Mouse (Mus musculus): ENCODE measurements around the gene Mthfd1l. TPM values are rescaled to one million over a fixed set of nuclear protein-coding genes. Genes with fewer than 3 reads are reported as not detected.

The Mthfd1l gene
- polyA plus RNA-seq, 1 experiment from 2014 or later = 20.4 TPM

- DNase-seq (ENCODE audit: low spot score) = peak; percentile 38
- Histone ChIP-seq H3K9me3 (no peaks in the 10 kb centered on the region), H3K4me1 (peaks cover 36% of the 10 kb centered on the region), H3K36me3 (replicated peaks) (peaks cover 15% of the 10 kb centered on the region), H3K4me3 (no peak overlapping the region), H3K27me3 (replicated peaks; ENCODE audit: low read depth, poor library complexity, severe bottlenecking) (no peaks in the 10 kb centered on the region), H3K27ac (replicated peaks) (peak overlapping the region; percentile 71)
- WGBS = 40% methylated on average over 10 of the region's 10 CpGs
Measured at GRCm38 (mm10) chr10:4105676-4106528, 133.0 kb downstream of the Mthfd1l start.

DNA sequence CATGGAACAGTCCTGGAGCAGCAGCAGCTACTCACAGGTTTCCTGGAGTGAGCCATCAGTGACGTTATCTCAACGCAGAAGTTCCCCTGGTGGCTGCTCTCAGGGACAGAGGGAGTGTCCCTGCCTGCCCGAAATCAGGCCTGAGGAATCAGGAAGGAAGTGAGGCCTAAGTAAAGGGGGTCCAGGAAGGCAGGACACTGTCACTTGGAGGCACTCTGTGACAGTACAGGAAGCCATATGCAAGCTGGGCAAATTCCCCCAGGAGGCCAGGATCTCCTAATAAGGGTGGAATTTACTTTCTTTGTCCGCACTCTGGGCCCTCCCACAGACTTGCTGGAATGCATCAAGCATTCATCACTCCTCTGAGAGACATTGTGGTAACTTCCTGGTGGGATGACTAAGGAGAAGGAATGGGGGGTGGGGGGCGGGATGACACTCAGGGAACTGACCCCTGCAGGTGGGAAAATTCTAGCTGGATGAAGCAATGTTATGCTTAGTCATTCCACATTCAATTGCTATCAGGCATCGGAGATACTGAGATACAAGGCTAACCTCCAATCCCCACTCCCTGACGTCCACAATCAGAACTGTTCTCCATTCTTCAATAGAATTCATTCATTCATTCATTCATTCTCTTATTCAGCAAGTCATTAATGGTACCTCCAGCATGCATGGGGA lies 134.9 kb downstream of the Mthfd1l start:
- peak; percentile 60 for DNase-seq (ENCODE audit: low spot score)
- Histone ChIP-seq H3K4me3 (no peak overlapping the region), H3K27me3 (replicated peaks; ENCODE audit: low read depth, poor library complexity, severe bottlenecking) (no peaks in the 10 kb centered on the region), H3K27ac (replicated peaks) (peak overlapping the region; percentile 76), H3K9me3 (no peaks in the 10 kb centered on the region), H3K4me1 (peaks cover 52% of the 10 kb centered on the region), H3K36me3 (replicated peaks) (peaks cover 13% of the 10 kb centered on the region)
- WGBS = 31% methylated on average over 7 of the region's 7 CpGs

DNA sequence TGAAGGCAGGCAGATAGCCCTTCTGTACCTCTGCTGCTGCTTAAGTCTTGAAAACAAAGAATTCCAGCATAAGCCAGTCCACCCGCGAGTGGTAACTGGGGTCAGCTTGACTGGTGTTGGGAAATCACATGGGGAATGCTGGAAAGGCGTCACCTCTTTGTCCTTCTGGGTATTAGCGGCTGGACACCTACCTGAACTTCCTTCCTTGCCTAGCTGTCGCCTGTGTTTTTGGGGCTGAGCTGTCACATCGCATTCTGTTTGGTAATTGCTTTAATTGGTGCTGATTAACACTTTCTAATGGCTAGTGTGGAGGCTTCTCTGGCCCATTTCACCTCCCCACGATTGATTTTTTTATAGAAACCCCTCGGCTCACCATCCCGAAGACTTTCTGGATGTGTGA lies 135.5 kb downstream of the Mthfd1l start:
- Histone ChIP-seq H3K36me3 (replicated peaks) (peaks cover 10% of the 10 kb centered on the region), H3K9me3 (no peaks in the 10 kb centered on the region), H3K27ac (replicated peaks) (peak overlapping the region; percentile 76; the same call in 1 of the 2 replicates), H3K4me1 (peaks cover 52% of the 10 kb centered on the region), H3K4me3 (no peak overlapping the region), H3K27me3 (replicated peaks; ENCODE audit: low read depth, poor library complexity, severe bottlenecking) (no peaks in the 10 kb centered on the region)
- WGBS = 66% methylated on average over 9 of the region's 9 CpGs
- DNase-seq (ENCODE audit: low spot score) = no peak

DNA sequence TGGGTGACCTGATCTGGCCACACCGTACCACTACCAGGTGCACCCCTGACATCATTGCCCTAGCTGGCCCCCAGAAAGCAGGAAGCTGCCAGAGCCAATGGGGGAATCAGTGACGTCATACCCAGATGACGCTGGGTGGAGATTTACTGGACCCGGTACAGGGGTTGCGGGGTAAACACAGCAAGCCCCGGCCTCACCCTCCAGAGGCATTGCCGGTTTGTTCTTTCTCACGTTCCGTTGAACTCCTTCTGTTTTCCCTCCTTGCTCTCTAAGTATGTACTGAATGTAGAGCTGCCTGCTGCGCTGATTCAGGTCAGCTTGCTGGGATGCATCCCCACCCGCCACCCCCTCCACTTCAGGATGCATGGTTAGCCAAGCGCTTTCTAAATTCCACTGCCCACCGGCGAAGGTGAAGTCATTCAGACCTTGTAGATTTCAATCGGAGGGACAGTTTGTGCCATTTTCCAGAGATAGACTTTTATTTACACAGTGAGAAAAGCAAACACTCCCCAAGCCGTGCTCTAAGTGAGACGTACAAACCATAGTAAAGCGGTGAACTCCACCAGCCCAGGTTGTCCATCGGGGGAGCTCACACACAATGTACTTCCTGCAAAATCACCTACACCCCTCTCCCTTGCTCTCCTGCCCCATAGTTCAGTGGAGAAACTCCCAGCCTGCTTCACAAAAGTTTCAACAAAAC lies 138.3 kb downstream of the Mthfd1l start:
- Histone ChIP-seq H3K4me3 (no peak overlapping the region), H3K36me3 (replicated peaks) (peaks cover 3% of the 10 kb centered on the region; the same call in 1 of the 2 replicates), H3K27me3 (replicated peaks; ENCODE audit: low read depth, poor library complexity, severe bottlenecking) (no peaks in the 10 kb centered on the region), H3K9me3 (no peaks in the 10 kb centered on the region), H3K4me1 (peaks cover 43% of the 10 kb centered on the region), H3K27ac (replicated peaks) (peak overlapping the region; percentile 63)
- WGBS = 85% methylated on average over 19 of the region's 19 CpGs
- DNase-seq (ENCODE audit: low spot score) = no peak

DNA sequence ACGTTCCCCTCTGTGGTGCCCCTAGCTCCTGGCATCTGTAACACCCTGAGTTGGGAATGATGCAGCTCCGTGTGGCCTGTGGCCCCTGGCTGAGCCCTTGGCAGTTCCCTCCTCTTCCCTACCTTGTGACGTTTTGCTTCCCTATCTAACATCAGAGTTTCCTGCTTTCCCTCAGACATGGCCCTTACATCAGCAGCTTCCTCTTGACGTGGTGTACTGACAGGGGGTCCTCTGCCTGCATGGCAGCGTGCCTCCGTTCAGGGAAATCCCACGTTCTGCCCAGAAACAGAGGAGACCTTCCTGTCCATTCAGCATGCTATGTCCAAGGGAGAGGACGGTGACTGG lies 138.8 kb downstream of the Mthfd1l start:
- peak overlapping the region; percentile 63 for H3K27ac ChIP-seq (replicated peaks)
- peaks cover 3% of the 10 kb centered on the region; the same call in 1 of the 2 replicates for H3K36me3 ChIP-seq (replicated peaks)
- H3K27me3 ChIP-seq (replicated peaks; ENCODE audit: low read depth, poor library complexity, severe bottlenecking) = no peaks in the 10 kb centered on the region
- no peak overlapping the region for H3K4me3 ChIP-seq
- H3K4me1 ChIP-seq = peaks cover 38% of the 10 kb centered on the region
- 77% methylated on average over 8 of the region's 8 CpGs for WGBS
- H3K9me3 ChIP-seq = no peaks in the 10 kb centered on the region
- DNase-seq (ENCODE audit: low spot score) = no peak

DNA sequence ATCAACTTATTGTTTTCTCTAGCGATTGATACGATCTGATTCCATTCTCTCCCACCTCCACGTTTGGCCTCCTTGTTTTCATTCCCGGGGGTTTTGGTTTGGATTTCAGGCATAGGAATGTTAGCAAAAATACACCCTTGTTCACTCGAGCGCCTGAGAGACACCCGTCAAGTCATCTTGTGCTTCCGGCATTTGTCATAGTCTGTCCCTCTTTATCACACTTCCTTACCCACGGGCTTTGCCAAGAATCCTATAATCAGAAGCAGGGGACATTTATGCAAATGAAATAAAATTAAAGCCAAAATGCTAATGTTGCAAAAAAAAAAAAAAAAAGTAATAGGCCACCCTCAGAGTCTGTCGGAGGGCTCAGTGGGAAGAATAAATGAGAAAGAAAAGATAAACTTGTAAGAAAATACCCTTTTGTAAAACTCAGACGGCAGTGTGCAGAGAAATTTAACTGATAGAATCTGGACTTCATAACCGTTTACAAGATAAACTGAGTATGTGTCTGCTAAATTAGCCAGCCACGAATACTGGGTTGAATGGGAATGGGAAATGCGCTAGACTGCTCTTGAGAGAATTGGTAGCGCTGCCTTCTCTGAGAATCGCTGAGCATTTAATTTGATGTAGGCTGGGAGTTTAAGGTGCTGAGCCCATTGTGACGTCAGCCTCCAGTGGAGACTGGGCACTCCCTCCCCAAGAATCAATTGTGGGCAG lies 139.9 kb downstream of the Mthfd1l start:
- Histone ChIP-seq H3K9me3 (no peaks in the 10 kb centered on the region), H3K4me3 (no peak overlapping the region), H3K36me3 (replicated peaks) (peaks cover 3% of the 10 kb centered on the region; the same call in 1 of the 2 replicates), H3K4me1 (peaks cover 28% of the 10 kb centered on the region), H3K27me3 (replicated peaks; ENCODE audit: low read depth, poor library complexity, severe bottlenecking) (no peaks in the 10 kb centered on the region), H3K27ac (replicated peaks) (no peak overlapping the region)
- no peak for DNase-seq (ENCODE audit: low spot score)
- 76% methylated on average over 17 of the region's 17 CpGs for WGBS

- Histone ChIP-seq H3K4me3 (no peak overlapping the region), H3K9me3 (no peaks in the 10 kb centered on the region), H3K36me3 (replicated peaks) (peaks cover 3% of the 10 kb centered on the region; the same call in 1 of the 2 replicates), H3K4me1 (peaks cover 22% of the 10 kb centered on the region), H3K27me3 (replicated peaks; ENCODE audit: low read depth, poor library complexity, severe bottlenecking) (no peaks in the 10 kb centered on the region), H3K27ac (replicated peaks) (no peak overlapping the region)
- WGBS = 96% methylated on average over 5 of the region's 5 CpGs
- no peak for DNase-seq (ENCODE audit: low spot score)
Measured at GRCm38 (mm10) chr10:4113328-4113658, 140.4 kb downstream of the Mthfd1l start.

DNA sequence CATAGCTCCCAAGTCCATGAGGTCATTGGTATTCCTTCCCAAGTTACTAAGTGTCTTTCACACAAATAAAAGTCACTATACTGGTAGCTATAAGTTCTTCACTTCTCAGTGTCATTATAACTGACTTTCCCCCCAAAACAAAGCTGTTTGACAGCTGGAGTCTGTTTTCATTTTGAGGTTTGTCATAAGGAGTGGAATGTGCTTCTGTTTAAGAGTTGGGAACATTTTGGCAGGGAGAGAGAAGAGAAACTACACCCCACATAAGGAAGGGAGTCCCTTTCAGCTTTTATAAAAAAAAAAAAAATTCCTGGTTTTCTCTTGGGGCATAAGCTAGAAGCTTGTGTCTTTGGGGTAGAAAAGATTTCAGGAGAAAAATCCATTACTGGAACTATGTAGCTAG lies 143.7 kb downstream of the Mthfd1l start:
- no peaks in the 10 kb centered on the region for H3K27me3 ChIP-seq (replicated peaks; ENCODE audit: low read depth, poor library complexity, severe bottlenecking)
- no peaks in the 10 kb centered on the region for H3K9me3 ChIP-seq
- peaks cover 10% of the 10 kb centered on the region; the same call in 1 of the 2 replicates for H3K36me3 ChIP-seq (replicated peaks)
- H3K4me3 ChIP-seq = no peak overlapping the region
- H3K27ac ChIP-seq (replicated peaks) = no peak overlapping the region
- peaks cover 8% of the 10 kb centered on the region for H3K4me1 ChIP-seq
- no peak for DNase-seq (ENCODE audit: low spot score)

GRCm38 (mm10) chr10:4117091-4117490 lies 144.2 kb downstream of the Mthfd1l start:
- peaks cover 4% of the 10 kb centered on the region; the same call in 1 of the 2 replicates for H3K4me1 ChIP-seq
- no peak overlapping the region for H3K27ac ChIP-seq (replicated peaks)
- no peak for DNase-seq (ENCODE audit: low spot score)
- H3K36me3 ChIP-seq (replicated peaks) = peaks cover 10% of the 10 kb centered on the region; the same call in 1 of the 2 replicates
- no peaks in the 10 kb centered on the region for H3K27me3 ChIP-seq (replicated peaks; ENCODE audit: low read depth, poor library complexity, severe bottlenecking)
- 66% methylated on average over 7 of the region's 7 CpGs for WGBS
- no peak overlapping the region for H3K4me3 ChIP-seq
- no peaks in the 10 kb centered on the region for H3K9me3 ChIP-seq

GRCm38 (mm10) chr10:4119287-4119686 lies 146.4 kb downstream of the Mthfd1l start:
- Histone ChIP-seq H3K9me3 (no peaks in the 10 kb centered on the region), H3K36me3 (replicated peaks) (peaks cover 10% of the 10 kb centered on the region; the same call in 1 of the 2 replicates), H3K4me3 (no peak overlapping the region), H3K4me1 (peaks cover 4% of the 10 kb centered on the region; the same call in 1 of the 2 replicates), H3K27me3 (replicated peaks; ENCODE audit: low read depth, poor library complexity, severe bottlenecking) (no peaks in the 10 kb centered on the region), H3K27ac (replicated peaks) (no peak overlapping the region)
- 90% methylated on average over 4 of the region's 4 CpGs for WGBS
- DNase-seq (ENCODE audit: low spot score) = no peak

GRCm38 (mm10) chr10:4120708-4121107 lies 147.8 kb downstream of the Mthfd1l start:
- WGBS = 90% methylated on average over 10 of the region's 10 CpGs
- no peaks in the 10 kb centered on the region for H3K27me3 ChIP-seq (replicated peaks; ENCODE audit: low read depth, poor library complexity, severe bottlenecking)
- H3K27ac ChIP-seq (replicated peaks) = no peak overlapping the region
- no peak for DNase-seq (ENCODE audit: low spot score)
- no peak overlapping the region for H3K4me3 ChIP-seq
- peaks cover 17% of the 10 kb centered on the region for H3K4me1 ChIP-seq
- H3K36me3 ChIP-seq (replicated peaks) = peaks cover 10% of the 10 kb centered on the region; the same call in 1 of the 2 replicates
- no peaks in the 10 kb centered on the region for H3K9me3 ChIP-seq

- 92% methylated on average over 1 of the region's 1 CpGs for WGBS
Measured at GRCm38 (mm10) chr10:4121197-4121596, 148.3 kb downstream of the Mthfd1l start.

More at GRCm38 (mm10) chr10:4121197-4121596, 148.3 kb downstream of the Mthfd1l start:
- H3K36me3 ChIP-seq (replicated peaks) = peaks cover 10% of the 10 kb centered on the region; the same call in 1 of the 2 replicates
- H3K4me3 ChIP-seq = no peak overlapping the region
- H3K9me3 ChIP-seq = no peaks in the 10 kb centered on the region
- H3K27ac ChIP-seq (replicated peaks) = no peak overlapping the region
- no peaks in the 10 kb centered on the region for H3K27me3 ChIP-seq (replicated peaks; ENCODE audit: low read depth, poor library complexity, severe bottlenecking)
- DNase-seq (ENCODE audit: low spot score) = no peak
- peaks cover 19% of the 10 kb centered on the region for H3K4me1 ChIP-seq

Measured in embryonic facial prominence, embryonic 10.5 days (tissue).